Mouse (Mus musculus) Patski (cell line): ENCODE measurements around the gene Twist2. TPM values are rescaled to one million over a fixed set of nuclear protein-coding genes. Genes with fewer than 3 reads are reported as not detected.

Experiments
- ATAC-seq: fragments of 100-300 bp; one replicate; pipeline ENCODE4 v1.8.0; 2021
- CTCF ChIA-PET: fragments of 350-600 bp; sonication (Branson Sonifier 250); formaldehyde crosslinking; loops from one replicate; lab custom pipeline; 2022; ENCODE audit warnings: inconsistent platforms; lab: Charles Lee
- POLR2A ChIA-PET: fragments of 350-600 bp; sonication (Branson Sonifier 250); formaldehyde crosslinking; loops from one replicate; lab custom pipeline; 2022; ENCODE audit warnings: antibody characterized with exemption, inconsistent platforms; lab: Charles Lee
- DNase-seq: peaks from one replicate; pipeline ENCODE4 v3.0.0-alpha.2; 2011; ENCODE audit warnings: low read depth, low spot score
- H3K27me3 ChIP-seq: fragments of 371-371 bp; one replicate; pipeline ENCODE4 v1.5.1; 2021
- CTCF ChIP-seq: fragments of 100-300 bp; IDR thresholded peaks from one replicate; pipeline ENCODE4 v1.5.1; 2021
- in situ Hi-C: fragments of 300-500 bp; cut with MboI; formaldehyde crosslinking; loops from 3 replicates; pipeline ENCODE4 v1.11.1; 2018; ENCODE audit warnings: low pct_unique_long_range_greater_than_20kb, mixed read lengths
- polyA plus RNA-seq: library from polyadenylated mRNA; unstranded; gene quantifications from one replicate; pipeline ENCODE4 v1.2.3, GENCODE M21; 2021

Gene Twist2
- 4.1 TPM for polyA plus RNA-seq

DNA sequence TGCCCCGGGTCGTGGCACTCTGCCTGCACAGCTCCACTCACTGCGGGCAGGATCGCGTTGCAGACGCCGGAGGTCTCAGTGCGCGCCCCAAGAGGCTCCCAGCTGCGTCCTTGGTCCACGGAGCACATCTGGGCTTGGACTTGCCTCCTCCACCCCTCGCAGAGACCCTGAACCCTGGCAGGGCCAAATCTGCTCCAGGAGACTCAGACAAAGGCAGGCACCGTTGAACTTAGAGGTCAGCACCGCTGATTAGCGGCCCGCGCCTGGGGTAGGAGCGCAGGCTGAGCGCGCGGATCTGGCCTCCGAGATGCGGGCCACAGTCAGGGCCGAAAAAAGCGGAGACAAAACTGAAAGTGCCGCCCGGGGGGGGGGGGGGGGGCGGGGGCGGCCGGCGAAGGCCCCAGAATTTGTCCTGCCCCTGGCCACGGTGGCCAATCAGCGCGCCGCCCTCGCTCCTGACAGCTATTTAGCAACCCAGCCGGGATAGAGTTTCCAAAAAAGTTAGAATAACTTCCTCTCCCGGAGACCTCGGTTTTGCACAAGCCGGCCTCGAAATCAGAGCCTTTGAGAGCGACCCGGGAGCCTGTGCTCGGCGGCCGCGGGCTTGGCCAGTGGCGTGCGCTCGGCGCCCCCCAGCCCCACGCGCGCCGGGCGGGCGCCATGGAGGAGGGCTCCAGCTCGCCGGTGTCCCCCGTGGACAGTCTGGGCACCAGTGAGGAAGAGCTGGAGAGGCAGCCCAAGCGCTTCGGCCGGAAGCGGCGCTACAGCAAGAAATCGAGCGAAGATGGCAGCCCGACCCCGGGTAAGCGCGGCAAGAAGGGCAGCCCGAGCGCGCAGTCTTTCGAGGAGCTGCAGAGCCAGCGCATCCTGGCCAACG, at the start of gene Twist2:
Gene Twist2, plus strand, starts transcription at position 495 of the 877 bp plus-strand sequence.
- TF ChIP-seq CTCF = no peak
- ChIA-PET POLR2A (no interaction called here), CTCF (no interaction called here)
- peak; percentile 48 for ATAC-seq
- DNase-seq = no peak
- H3K27me3 ChIP-seq = peaks cover 29% of the 10 kb centered on the region
- in situ Hi-C loops = no loop called here

DNA sequence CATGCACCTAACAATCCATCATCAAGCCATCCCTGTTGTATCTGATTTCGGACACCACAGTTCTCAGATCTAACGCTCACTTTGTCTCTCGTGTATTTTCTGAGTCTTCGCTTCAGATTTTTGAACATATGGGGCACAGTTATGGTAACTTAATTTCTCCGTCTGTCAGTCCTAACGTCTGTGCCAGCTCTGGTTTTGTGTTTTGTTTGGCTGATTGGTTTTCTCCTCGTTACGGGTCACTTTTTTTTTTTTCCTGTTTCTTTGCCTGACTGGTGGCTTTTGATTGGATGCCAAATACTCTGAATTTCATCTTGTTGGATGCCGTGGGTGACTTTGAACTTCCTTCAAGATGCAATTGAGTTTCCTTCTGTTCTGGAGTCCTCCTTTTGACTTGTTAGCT, 48.3 kb upstream of the Twist2 start:
- ATAC-seq = no peak
- ChIA-PET CTCF (interaction anchor here (1.5 kb wide), 1 partner anchor 179 kb away, joined by 6 read pairs; no protein-coding TSS in a partner anchor), POLR2A (interaction anchor here (0.7 kb wide), 1 partner anchor 1596 kb away, joined by 3 read pairs; no protein-coding TSS in a partner anchor)
- TF ChIP-seq CTCF = no peak
- H3K27me3 ChIP-seq = peaks cover 19% of the 10 kb centered on the region
- in situ Hi-C loops = loop anchor here (5.0 kb wide), 1 partner anchor 176 kb away; no protein-coding TSS in a partner anchor
- no peak for DNase-seq

DNA sequence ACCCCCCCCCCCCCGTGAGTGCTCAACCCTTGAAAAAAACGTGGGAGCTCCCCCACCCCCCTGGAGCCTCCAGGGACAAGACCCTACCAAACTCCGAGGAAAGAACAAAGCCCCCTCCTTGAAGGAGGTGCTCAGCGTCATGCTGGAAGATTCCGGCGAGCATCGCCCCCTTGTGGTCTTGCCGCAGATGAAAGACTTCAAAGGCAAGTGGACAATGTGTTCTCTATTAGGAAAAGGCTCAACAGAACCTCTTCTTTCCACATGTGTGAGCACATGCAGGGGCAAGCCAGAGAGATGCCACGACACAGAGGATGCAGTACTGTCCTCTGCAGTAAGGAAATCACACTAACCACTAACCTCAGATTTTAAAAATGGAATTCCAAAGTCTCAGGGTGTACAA, 46.2 kb upstream of the Twist2 start:
- in situ Hi-C loops = no loop called here
- DNase-seq = no peak

DNA sequence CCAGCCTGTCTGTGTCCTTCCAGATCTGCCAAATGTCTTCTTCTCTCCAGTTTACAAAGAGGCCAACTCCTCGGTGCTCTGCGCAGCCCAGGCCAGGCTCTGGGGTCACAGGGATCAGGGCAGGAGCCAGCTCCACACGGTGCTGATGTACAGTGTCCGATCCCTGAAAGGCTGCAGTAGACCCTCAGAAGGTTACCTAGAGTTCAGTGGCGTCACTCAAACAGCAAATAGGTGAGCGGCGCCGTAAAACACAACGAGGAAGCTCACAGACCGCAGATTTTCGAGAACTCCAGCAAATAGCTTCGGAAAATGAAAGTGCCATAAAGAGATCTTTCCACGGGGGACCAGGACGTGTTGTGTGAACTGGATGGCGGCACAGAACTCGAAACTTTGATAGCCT, 44.0 kb upstream of the Twist2 start:
- in situ Hi-C loops = no loop called here
- no peak for ATAC-seq
- DNase-seq = no peak
- CTCF ChIA-PET = no interaction called here
- H3K27me3 ChIP-seq = peaks cover 31% of the 10 kb centered on the region
- POLR2A ChIA-PET = no interaction called here
- no peak for TF ChIP-seq CTCF

More for the DNA sequence above, 46.2 kb upstream of the Twist2 start:
- H3K27me3 ChIP-seq = peaks cover 22% of the 10 kb centered on the region
- no peak for ATAC-seq
- ChIA-PET POLR2A (interaction anchor here (0.6 kb wide), 1 partner anchor 66 kb away, joined by 3 read pairs; no protein-coding TSS in a partner anchor), CTCF (interaction anchor here (1.4 to 1.5 kb wide), 2 partner anchors 84 to 181 kb away, joined by 3 to 4 read pairs; no protein-coding TSS in a partner anchor)
- peak; percentile 86 for TF ChIP-seq CTCF

DNA sequence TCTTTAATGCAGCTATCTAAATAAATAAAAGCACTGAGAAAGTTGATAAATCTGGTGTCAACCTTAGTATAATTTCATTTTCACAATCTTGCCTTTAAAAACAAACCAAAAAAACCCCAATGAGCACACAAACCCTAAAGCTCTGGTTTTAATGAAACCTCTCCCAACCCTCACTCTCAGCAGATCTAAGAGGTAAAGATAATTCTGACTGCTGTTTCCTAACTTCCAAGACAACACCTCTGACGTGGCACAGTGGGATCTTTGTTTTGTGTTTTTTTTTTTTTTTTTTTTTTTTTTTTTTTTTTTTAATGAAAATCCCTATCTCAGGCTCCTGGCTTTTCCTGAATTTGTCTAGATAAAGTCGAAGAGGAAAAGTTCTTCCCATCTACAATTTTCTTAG, 43.1 kb upstream of the Twist2 start:
- DNase-seq (no peak), ATAC-seq (no peak)
- in situ Hi-C loops = no loop called here
- ChIA-PET POLR2A (no interaction called here), CTCF (no interaction called here)
- TF ChIP-seq CTCF = no peak
- H3K27me3 ChIP-seq = peaks cover 38% of the 10 kb centered on the region

DNA sequence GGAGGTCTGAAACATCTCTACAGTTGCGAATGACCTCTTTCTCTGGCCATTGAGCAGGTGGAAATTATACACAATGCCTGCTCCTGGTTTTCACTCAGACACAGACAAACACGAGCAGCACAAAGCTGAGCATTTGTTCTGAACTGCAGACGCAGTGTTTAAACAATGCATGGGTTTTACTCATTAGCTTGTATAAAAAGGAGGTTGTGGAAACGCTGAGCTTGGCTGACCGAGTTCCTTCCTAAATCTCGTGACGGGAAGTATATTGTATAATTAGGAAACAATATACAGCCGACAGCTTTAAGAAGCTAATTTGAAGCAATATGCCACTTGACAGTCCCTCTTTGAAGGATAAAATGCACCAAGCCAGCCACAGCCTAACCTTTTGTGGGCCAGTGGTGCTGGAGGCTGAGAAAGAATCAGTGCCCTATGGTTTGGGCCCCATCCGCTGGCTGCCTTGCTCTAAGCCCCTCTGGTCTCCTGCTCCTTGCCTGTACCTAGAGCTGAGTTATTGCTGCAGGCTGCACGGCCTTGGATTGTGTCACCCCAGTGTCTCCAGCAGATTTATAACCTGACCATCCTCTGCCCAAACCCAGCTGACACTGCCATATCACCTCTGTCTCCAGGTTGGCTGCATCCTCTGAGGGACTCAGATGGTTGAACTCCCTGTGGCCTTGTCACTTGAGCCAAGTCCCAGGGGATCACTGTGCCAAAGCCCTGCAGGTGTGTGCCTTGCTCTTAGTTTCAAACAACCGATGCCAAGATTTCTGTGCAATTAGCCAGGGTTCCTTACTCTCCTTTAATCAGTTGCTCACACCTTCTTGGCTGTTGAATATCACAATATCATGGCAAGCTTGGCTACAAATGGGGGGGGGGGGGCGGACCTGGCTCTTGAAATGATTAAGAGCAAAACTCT, 42.4 kb upstream of the Twist2 start:
- CTCF ChIA-PET = no interaction called here
- DNase-seq = no peak
- in situ Hi-C loops = no loop called here
- H3K27me3 ChIP-seq = peaks cover 35% of the 10 kb centered on the region
- POLR2A ChIA-PET = no interaction called here
- no peak for ATAC-seq
- TF ChIP-seq CTCF = no peak

DNA sequence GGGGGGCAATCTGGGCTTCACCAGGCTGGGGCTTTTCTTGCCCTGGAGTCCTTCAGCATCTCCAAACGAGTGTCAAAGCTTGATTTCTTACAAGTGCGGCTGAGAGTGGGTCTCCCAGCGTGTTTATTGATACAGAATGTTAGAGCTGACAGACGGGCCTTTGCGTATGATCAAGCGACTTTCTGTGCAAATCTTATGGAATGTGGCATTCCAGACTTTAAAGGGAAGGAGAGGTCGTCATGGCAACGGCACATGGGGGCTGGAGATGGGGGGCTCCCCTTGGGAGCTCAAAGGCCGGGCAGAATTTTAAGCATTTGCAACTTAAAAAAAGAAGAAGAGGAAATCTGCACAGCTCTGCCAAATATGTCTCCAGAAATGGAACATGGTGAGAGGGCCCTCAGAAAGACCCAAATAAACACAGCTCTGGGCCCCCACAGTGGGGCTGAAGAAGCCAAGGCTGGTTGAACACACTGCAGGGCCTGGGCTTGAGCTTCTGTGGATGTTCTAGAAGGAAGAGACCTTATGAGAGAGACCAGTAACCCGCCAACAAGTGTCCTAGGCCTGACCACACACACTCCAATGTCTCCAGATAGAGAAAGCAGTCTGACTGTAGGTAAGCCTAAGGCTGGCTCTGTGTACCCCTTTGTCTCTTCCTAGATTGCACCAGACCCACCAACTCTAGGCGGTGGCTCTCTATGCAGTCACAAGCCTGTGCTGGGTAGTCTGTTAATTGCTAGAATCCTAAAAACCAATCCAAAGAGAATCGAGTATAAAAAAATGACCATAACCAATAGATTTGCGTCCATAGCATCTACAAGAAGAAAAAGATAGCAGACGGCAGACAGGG, 40.9 kb upstream of the Twist2 start:
- peaks cover 42% of the 10 kb centered on the region for H3K27me3 ChIP-seq
- in situ Hi-C loops = no loop called here
- POLR2A ChIA-PET = no interaction called here
- DNase-seq (no peak), ATAC-seq (no peak)
- TF ChIP-seq CTCF = no peak
- CTCF ChIA-PET = no interaction called here

DNA sequence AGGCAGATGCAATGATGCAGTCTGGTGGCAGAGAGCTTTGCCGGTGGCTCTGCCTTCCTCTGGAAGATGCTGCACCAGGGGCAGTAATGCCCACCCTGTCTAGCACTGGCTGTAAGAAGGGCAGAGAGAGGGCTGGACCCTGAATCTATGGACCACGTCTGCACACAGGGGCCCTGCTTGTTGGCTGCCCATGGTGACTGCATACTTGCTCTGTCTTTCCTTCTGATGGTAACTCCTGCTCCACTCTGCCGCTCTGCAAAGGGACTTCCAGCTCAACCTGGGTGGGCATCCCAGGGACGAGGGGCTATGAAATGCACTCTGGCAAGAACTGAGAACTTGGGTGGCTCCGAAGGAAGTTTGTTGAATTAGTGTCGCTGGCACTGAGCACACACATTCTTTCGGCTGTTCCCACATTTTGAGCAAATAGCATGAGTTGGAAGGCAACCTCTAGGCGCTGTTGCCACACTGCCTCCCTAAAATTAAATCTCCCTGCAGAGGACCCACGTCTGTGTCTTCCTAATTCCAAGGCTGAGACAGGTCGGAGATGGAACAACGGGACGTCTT, 38.7 kb upstream of the Twist2 start:
- ChIA-PET POLR2A (no interaction called here), CTCF (interaction anchor here (1.4 kb wide), 1 partner anchor 112 kb away, joined by 3 read pairs; no protein-coding TSS in a partner anchor)
- H3K27me3 ChIP-seq = peaks cover 41% of the 10 kb centered on the region
- in situ Hi-C loops = no loop called here
- no peak for TF ChIP-seq CTCF
- ATAC-seq (no peak), DNase-seq (no peak)

DNA sequence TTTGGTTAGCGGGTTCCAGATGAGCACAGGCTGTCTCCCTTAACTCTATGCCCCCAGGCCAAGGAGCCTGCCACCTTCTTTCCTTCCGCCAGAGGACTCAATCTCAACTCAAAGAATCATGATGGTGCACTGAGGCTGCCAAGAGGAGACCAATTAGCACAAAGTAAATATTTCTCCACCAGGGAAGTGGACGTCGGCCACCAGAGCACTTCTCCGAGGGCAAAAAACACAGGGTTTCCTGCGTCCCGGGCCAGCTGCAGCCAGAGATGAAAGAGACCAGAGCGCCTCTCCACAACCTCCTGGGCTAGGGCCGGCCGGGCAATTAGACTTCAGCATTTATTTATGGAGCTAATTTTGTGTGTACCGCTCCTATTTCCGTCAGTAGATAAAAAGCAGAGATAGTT, 31.0 kb upstream of the Twist2 start:
- in situ Hi-C loops = no loop called here
- peaks cover 56% of the 10 kb centered on the region for H3K27me3 ChIP-seq
- POLR2A ChIA-PET = no interaction called here
- DNase-seq = no peak
- CTCF ChIA-PET = interaction anchor here (1.6 kb wide), 1 partner anchor 9 kb away, joined by 3 read pairs; no protein-coding TSS in a partner anchor
- no peak for ATAC-seq
- no peak for TF ChIP-seq CTCF
